Mouse (Mus musculus) liver, embryonic 15.5 days (tissue): ENCODE results near the gene Clcn2. TPM values are rescaled to one million over a fixed set of nuclear protein-coding genes. Genes with fewer than 3 reads are reported as not detected.

Experiments used
- polyA plus RNA-seq: library from polyadenylated mRNA; unstranded; fragments of >200 nt; fragmentation: Nextera tagmentation; extraction: Ambion mirVana; gene quantifications from 2 replicates; pipeline ENCODE4 v1.2.1, GENCODE M21; 2015

Gene Clcn2
- polyA plus RNA-seq, 1 experiment from 2014 or later: 9.5 TPM

Other genes with a start within 250 kb of the Clcn2 start
- 44.1 and 48.7 TPM in 2 replicates for gene Eif2b5, start 218.9 kb downstream of the Clcn2 start, polyA plus RNA-seq
- 3.8 and 4.8 TPM in 2 replicates for gene Dvl3, start 200.8 kb downstream of the Clcn2 start, polyA plus RNA-seq
- gene Ap2m1, start 182.3 kb downstream of the Clcn2 start, polyA plus RNA-seq: 386 and 395 TPM in 2 replicates
- 24.6 and 28.4 TPM in 2 replicates for gene Abcf3, start 169.2 kb downstream of the Clcn2 start, polyA plus RNA-seq
- 0.21 and 0.33 TPM in 2 replicates for gene Vwa5b2, start 128.3 kb downstream of the Clcn2 start, polyA plus RNA-seq
- 16.0 and 16.2 TPM in 2 replicates for gene Eef1akmt4, start 106.2 kb downstream of the Clcn2 start, polyA plus RNA-seq
- 0.08 TPM in 1 of 2 replicates, not detected in the other for gene Gm49333, start 106.1 kb downstream of the Clcn2 start, polyA plus RNA-seq
- 20.7 and 22.9 TPM in 2 replicates for gene Alg3, start 106.0 kb downstream of the Clcn2 start, polyA plus RNA-seq
- gene Camk2n2, start 96.5 kb downstream of the Clcn2 start, polyA plus RNA-seq: 0.10 and 0.12 TPM in 2 replicates
- 0.10 TPM in 1 of 2 replicates, not detected in the other for gene Ece2, start 87.9 kb downstream of the Clcn2 start, polyA plus RNA-seq
- gene Psmd2, start 66.1 kb downstream of the Clcn2 start, polyA plus RNA-seq: 164 and 171 TPM in 2 replicates
- gene Eif4g1, start 49.4 kb downstream of the Clcn2 start, polyA plus RNA-seq: 86.2 and 98.5 TPM in 2 replicates
- gene Fam131a, start 24.5 kb downstream of the Clcn2 start, polyA plus RNA-seq: 1.3 and 1.8 TPM in 2 replicates
- gene Polr2h, start 81 bp downstream of the Clcn2 start, polyA plus RNA-seq: 36.4 and 39.3 TPM in 2 replicates
- gene Chrd, start 15.4 kb upstream of the Clcn2 start, polyA plus RNA-seq: 0.37 and 0.47 TPM in 2 replicates
- gene Thpo, start 16.8 kb upstream of the Clcn2 start, polyA plus RNA-seq: 5.0 and 5.6 TPM in 2 replicates